9 mouse cellular contexts compared by ENCODE assay signal in genomic region chr10:95858164-95858563, GRCm38 (mm10). TPM values are rescaled to one million over a fixed set of nuclear protein-coding genes. Genes with fewer than 3 reads are reported as not detected.
DNase-seq lines count a peak whose midpoint lies in the region; ATAC-seq and TF ChIP-seq lines count a peak whose summit lies in the region.
"Had no signal": no experiment of that assay in that cellular context is flagged by ENCODE, and none has a peak within 500 bp of the region (broad histone marks: within the 10 kb centered on the region; RNA-seq: fewer than 3 reads in every experiment).

No protein-coding gene starts in this region.

- H3K27me3 ChIP-seq in heart, embryonic 11.5 days (ENCODE audit: control insufficient read depth, insufficient read depth, low read length) = no peaks in the 10 kb centered on the region
- H3K27me3 ChIP-seq in midbrain, postnatal 0 days (ENCODE audit: insufficient read depth, low read length) = no peaks in the 10 kb centered on the region
- no peaks in the 10 kb centered on the region for H3K27me3 ChIP-seq in midbrain, embryonic 16.5 days (ENCODE audit: control insufficient read depth, insufficient read depth, low read depth, low read length)
- no peaks in the 10 kb centered on the region for H3K27me3 ChIP-seq in forebrain, embryonic 11.5 days (ENCODE audit: control insufficient read depth, insufficient read depth, low read length)
- H3K27me3 ChIP-seq in hindbrain, embryonic 16.5 days (replicated peaks; ENCODE audit: control insufficient read depth, insufficient read depth, low read length) = no peaks in the 10 kb centered on the region
- H3K27me3 ChIP-seq: liver, embryonic 15.5 days had no signal

- intact Hi-C loops in heart, postnatal 10 days (cut with DNase I) = loop anchor here (2.0 to 5.0 kb wide), 4 partner anchors 37 to 303 kb away; no protein-coding TSS in a partner anchor

- DNase-seq in heart, postnatal 10 days = peak; percentile 56 to 58
- peak; percentile 82 for DNase-seq in midbrain, postnatal 0 days (ENCODE audit: low spot score)
- DNase-seq in MN1 (ENCODE audit: low spot score) = peak; percentile 25
- no peak for DNase-seq in forebrain, embryonic 11.5 days (ENCODE audit: low spot score)

- H3K4me2 ChIP-seq in heart, embryonic 11.5 days = no peak overlapping the region
- no peak overlapping the region for H3K4me2 ChIP-seq in midbrain, postnatal 0 days (ENCODE audit: low read depth, low read length, poor library complexity, severe bottlenecking)
- no peak overlapping the region for H3K4me2 ChIP-seq in midbrain, embryonic 16.5 days (ENCODE audit: low read length)
- no peak overlapping the region for H3K4me2 ChIP-seq in forebrain, embryonic 11.5 days (ENCODE audit: low read depth, low read length, severe bottlenecking)
- no peak overlapping the region for H3K4me2 ChIP-seq in hindbrain, embryonic 16.5 days (ENCODE audit: low read length)
- H3K4me2 ChIP-seq: liver, embryonic 15.5 days had no signal

- peak; percentile 76 for TF ChIP-seq CTCF in midbrain, postnatal 0 days (IDR thresholded peaks at IDR 0.05)

- 29% methylated on average over 2 of the region's 2 CpGs for WGBS in heart, embryonic 11.5 days (ENCODE audit: insufficient replicate concordance)
- WGBS in midbrain, postnatal 0 days = 32% methylated on average over 2 of the region's 2 CpGs
- WGBS in midbrain, embryonic 16.5 days = 40% methylated on average over 2 of the region's 2 CpGs
- WGBS in forebrain, embryonic 11.5 days = 26% methylated on average over 2 of the region's 2 CpGs
- 33% methylated on average over 2 of the region's 2 CpGs for WGBS in hindbrain, embryonic 16.5 days

- H3K27ac ChIP-seq in heart, embryonic 11.5 days (ENCODE audit: low read depth, low read length) = no peak overlapping the region
- no peak overlapping the region for H3K27ac ChIP-seq in midbrain, postnatal 0 days (ENCODE audit: low read depth, low read length)
- H3K27ac ChIP-seq in midbrain, embryonic 16.5 days (ENCODE audit: low read length) = no peak overlapping the region
- H3K27ac ChIP-seq in forebrain, embryonic 11.5 days (ENCODE audit: low read depth, low read length) = no peak overlapping the region
- no peak overlapping the region for H3K27ac ChIP-seq in hindbrain, embryonic 16.5 days (ENCODE audit: low read depth, low read length)
- H3K27ac ChIP-seq: liver, embryonic 15.5 days had no signal

- H3K36me3 ChIP-seq in heart, embryonic 11.5 days (ENCODE audit: control insufficient read depth, insufficient read depth, low read length) = no peaks in the 10 kb centered on the region
- no peaks in the 10 kb centered on the region for H3K36me3 ChIP-seq in midbrain, postnatal 0 days (ENCODE audit: insufficient read depth, low read length)
- H3K36me3 ChIP-seq in midbrain, embryonic 16.5 days (ENCODE audit: control insufficient read depth, insufficient read depth, low read length) = no peaks in the 10 kb centered on the region
- H3K36me3 ChIP-seq in forebrain, embryonic 11.5 days (ENCODE audit: control insufficient read depth, insufficient read depth, low read length) = no peaks in the 10 kb centered on the region
- H3K36me3 ChIP-seq in hindbrain, embryonic 16.5 days (ENCODE audit: control insufficient read depth, insufficient read depth, low read length) = no peaks in the 10 kb centered on the region
- H3K36me3 ChIP-seq: liver, embryonic 15.5 days had no signal

- no peaks in the 10 kb centered on the region for H3K4me1 ChIP-seq in heart, embryonic 11.5 days (ENCODE audit: control insufficient read depth, insufficient read depth, low read length)
- H3K4me1 ChIP-seq in midbrain, postnatal 0 days (ENCODE audit: insufficient read depth, low read length) = no peaks in the 10 kb centered on the region
- no peaks in the 10 kb centered on the region for H3K4me1 ChIP-seq in midbrain, embryonic 16.5 days (ENCODE audit: control insufficient read depth, insufficient read depth, low read length)
- no peaks in the 10 kb centered on the region for H3K4me1 ChIP-seq in forebrain, embryonic 11.5 days (replicated peaks; ENCODE audit: control insufficient read depth, insufficient read depth, low read length)
- H3K4me1 ChIP-seq in hindbrain, embryonic 16.5 days (ENCODE audit: control insufficient read depth, insufficient read depth, low read depth, low read length) = no peaks in the 10 kb centered on the region
- H3K4me1 ChIP-seq: liver, embryonic 15.5 days had no signal

- H3K9ac ChIP-seq in heart, embryonic 11.5 days (ENCODE audit: low read depth, low read length) = no peak overlapping the region
- H3K9ac ChIP-seq in midbrain, postnatal 0 days (replicated peaks; ENCODE audit: low read length, poor library complexity, severe bottlenecking) = no peak overlapping the region
- no peak overlapping the region for H3K9ac ChIP-seq in midbrain, embryonic 16.5 days (ENCODE audit: low read depth, low read length)
- H3K9ac ChIP-seq in forebrain, embryonic 11.5 days (ENCODE audit: low read length) = no peak overlapping the region
- H3K9ac ChIP-seq in hindbrain, embryonic 16.5 days (ENCODE audit: low read depth, low read length) = no peak overlapping the region
- H3K9ac ChIP-seq: liver, embryonic 15.5 days had no signal

- ATAC-seq in heart, embryonic 11.5 days (replicated peaks; ENCODE audit: insufficient number of reproducible peaks, low FRiP score, low TSS enrichment) = no peak
- ATAC-seq in midbrain, postnatal 0 days (ENCODE audit: low FRiP score) = no peak
- ATAC-seq in midbrain, embryonic 16.5 days = no peak
- peak; percentile 81 for ATAC-seq in granulocyte monocyte progenitor cell, adult 5-6 weeks (replicated peaks; ENCODE audit: poor library complexity, severe bottlenecking)
- no peak for ATAC-seq in forebrain, embryonic 11.5 days (replicated peaks; ENCODE audit: low FRiP score)
- no peak for ATAC-seq in hindbrain, embryonic 16.5 days

- no peaks in the 10 kb centered on the region for H3K9me3 ChIP-seq in heart, embryonic 11.5 days (replicated peaks; ENCODE audit: control insufficient read depth, low read length)
- no peaks in the 10 kb centered on the region for H3K9me3 ChIP-seq in midbrain, postnatal 0 days (ENCODE audit: low read length)
- H3K9me3 ChIP-seq in midbrain, embryonic 16.5 days (replicated peaks; ENCODE audit: control insufficient read depth, low read length, poor library complexity, severe bottlenecking) = no peaks in the 10 kb centered on the region
- no peaks in the 10 kb centered on the region for H3K9me3 ChIP-seq in forebrain, embryonic 11.5 days (ENCODE audit: control insufficient read depth, low read length)
- H3K9me3 ChIP-seq in hindbrain, embryonic 16.5 days (ENCODE audit: control insufficient read depth, low read length) = no peaks in the 10 kb centered on the region
- H3K9me3 ChIP-seq: liver, embryonic 15.5 days had no signal

- no peak overlapping the region for H3K4me3 ChIP-seq in heart, embryonic 11.5 days (ENCODE audit: low read depth, low read length)
- H3K4me3 ChIP-seq in midbrain, postnatal 0 days (ENCODE audit: low read depth, low read length) = no peak overlapping the region
- no peak overlapping the region for H3K4me3 ChIP-seq in midbrain, embryonic 16.5 days (ENCODE audit: low read depth, low read length)
- no peak overlapping the region for H3K4me3 ChIP-seq in forebrain, embryonic 11.5 days (ENCODE audit: low read depth, low read length)
- no peak overlapping the region for H3K4me3 ChIP-seq in hindbrain, embryonic 16.5 days (ENCODE audit: low read length)
- H3K4me3 ChIP-seq: liver, embryonic 15.5 days had no signal

RNA-seq across cellular contexts. Expression of gene Gm33543, which starts 15.4 kb away (rescaled TPM):
- 1 to 10 TPM in 1 of 2 experiments, under 1 TPM in 1; 0.64 to 1.6 TPM for total RNA-seq in heart, postnatal 10 days (2021)
- polyA plus RNA-seq in heart, embryonic 11.5 days (2014; fragmentation: Nextera tagmentation; extraction: Ambion mirVana) = not detected in 2 replicates
- not detected in 2 replicates for total RNA-seq in midbrain, postnatal 0 days (2014; rRNA removed)
- 0.11 TPM in 2 replicates for polyA plus RNA-seq in midbrain, postnatal 0 days (2015; fragmentation: Nextera tagmentation; extraction: Ambion mirVana)
- 0.13 TPM in 1 of 2 replicates, not detected in the other for polyA plus RNA-seq in midbrain, embryonic 16.5 days (2015; fragmentation: Nextera tagmentation; extraction: Ambion mirVana)
- not detected in 2 replicates for total RNA-seq in granulocyte monocyte progenitor cell, adult 5-6 weeks (2014; fragmentation: Nextera tagmentation)
- total RNA-seq in granulocyte monocyte progenitor cell, adult 5-6 weeks (2017) = not detected in 2 replicates
- polyA plus RNA-seq in forebrain, embryonic 11.5 days (2014; fragmentation: Nextera tagmentation; extraction: Ambion mirVana) = not detected in 2 replicates
- not detected in 2 replicates for polyA plus RNA-seq in hindbrain, embryonic 16.5 days (2015; fragmentation: Nextera tagmentation; extraction: Ambion mirVana)
